Mouse (Mus musculus): ENCODE results near the gene Nacc2.

Nacc2 gene

GRCm38 (mm10) chr2:26055046-26055746 lies 67.8 kb downstream of the Nacc2 start:
- peak; percentile 43 for DNase-seq (ENCODE audit: low read depth)

- DNase-seq (ENCODE audit: low read depth): no peak
Measured at GRCm38 (mm10) chr2:26052806-26053205, 70.2 kb downstream of the Nacc2 start.

GRCm38 (mm10) chr2:26048816-26049215 lies 74.2 kb downstream of the Nacc2 start:
- no peak for DNase-seq (ENCODE audit: low read depth)

- DNase-seq (ENCODE audit: low read depth): no peak
Measured at GRCm38 (mm10) chr2:26044216-26044615, 78.8 kb downstream of the Nacc2 start.

GRCm38 (mm10) chr2:26042603-26043002 lies 80.4 kb downstream of the Nacc2 start:
- no peak for DNase-seq (ENCODE audit: low read depth)

GRCm38 (mm10) chr2:26041163-26041810 lies 81.7 kb downstream of the Nacc2 start:
- DNase-seq (ENCODE audit: low read depth): no peak

GRCm38 (mm10) chr2:26039951-26040350 lies 83.1 kb downstream of the Nacc2 start:
- DNase-seq (ENCODE audit: low read depth): no peak

GRCm38 (mm10) chr2:26037386-26037785 lies 85.6 kb downstream of the Nacc2 start:
- DNase-seq (ENCODE audit: low read depth): no peak

- no peak for DNase-seq (ENCODE audit: low read depth)
Measured at GRCm38 (mm10) chr2:26034344-26035050, 88.5 kb downstream of the Nacc2 start.

- no peak for DNase-seq (ENCODE audit: low read depth)
Measured at GRCm38 (mm10) chr2:26030288-26030687, 92.7 kb downstream of the Nacc2 start.

- peak; percentile 10 for DNase-seq (ENCODE audit: low read depth)
Measured at GRCm38 (mm10) chr2:26024138-26025075, 98.6 kb downstream of the Nacc2 start.

- no peak for DNase-seq (ENCODE audit: low read depth)
Measured at GRCm38 (mm10) chr2:26022626-26023025, 100.4 kb downstream of the Nacc2 start.

- no peak for DNase-seq (ENCODE audit: low read depth)
Measured at GRCm38 (mm10) chr2:26022258-26022565, 100.8 kb downstream of the Nacc2 start.

GRCm38 (mm10) chr2:26021561-26022257 lies 101.3 kb downstream of the Nacc2 start, which contains the start of gene Ubac1:
Ubac1 (minus strand) TSS chr2:26021747.
- DNase-seq (ENCODE audit: low read depth): peak; percentile 45

GRCm38 (mm10) chr2:26020714-26021560 lies 102.1 kb downstream of the Nacc2 start:
- DNase-seq (ENCODE audit: low read depth): no peak

- DNase-seq (ENCODE audit: low read depth): no peak
Measured at GRCm38 (mm10) chr2:26019923-26020322, 103.1 kb downstream of the Nacc2 start.

- DNase-seq (ENCODE audit: low read depth): no peak
Measured at GRCm38 (mm10) chr2:26017326-26017725, 105.7 kb downstream of the Nacc2 start.

- no peak for DNase-seq (ENCODE audit: low read depth)
Measured at GRCm38 (mm10) chr2:26013674-26014073, 109.3 kb downstream of the Nacc2 start.

- DNase-seq (ENCODE audit: low read depth): no peak
Measured at GRCm38 (mm10) chr2:26011420-26011819, 111.6 kb downstream of the Nacc2 start.

Data from fibroblast of lung, adult 2 months (primary cell).